Mouse (Mus musculus) liver, embryonic 14.5 days (tissue): ENCODE data around the gene Dtd1. TPM values are rescaled to one million over a fixed set of nuclear protein-coding genes. Genes with fewer than 3 reads are reported as not detected.

Experiments
- ATAC-seq: fragments of 200-750 bp; cut with Nextera tagmentation; 2 replicates; pipeline ENCODE4 v1.8.0; 2017; ENCODE audit warnings: moderate number of reproducible peaks, mild to moderate bottlenecking, moderate library complexity; ENCODE audit not compliant: insufficient read depth
- DNase-seq, 3 experiments: peaks; one replicate each; pipeline ENCODE4 v3.0.0-alpha.2; 2012 to 2013; ENCODE audit warnings: low read depth in 3 of 3, low spot score in 3 of 3
- H3K27ac ChIP-seq: fragments of 300-500 bp; sonication (generic); 2 replicates; pipeline ENCODE4 v1.5.1; 2014; ENCODE audit warnings: moderate library complexity, mild to moderate bottlenecking, control low read depth, inconsistent platforms
- H3K27me3 ChIP-seq: fragments of 300-500 bp; sonication (generic); 2 replicates; pipeline ENCODE4 v1.6.1; 2014; ENCODE audit warnings: mild to moderate bottlenecking, low read length, moderate library complexity; ENCODE audit not compliant: control insufficient read depth, insufficient read depth
- H3K36me3 ChIP-seq: fragments of 300-500 bp; sonication (generic); replicated peaks from 2 replicates; pipeline ENCODE4 v1.6.1; 2014; ENCODE audit warnings: low read depth; ENCODE audit not compliant: control insufficient read depth, insufficient read depth
- H3K4me1 ChIP-seq, 2 experiments: fragments of 200-500 bp in 1 of 2; fragments of 300-500 bp in 1 of 2; sonication (generic) in 1 of 2; replicated peaks; 2 replicates each; pipeline ENCODE4 v1.6.1; 2012 to 2014; ENCODE audit warnings: antibody characterized with exemption in 1 of 2, inconsistent platforms in 1 of 2, low read length in 1 of 2; ENCODE audit not compliant: control insufficient read depth in 2 of 2, insufficient read depth in 2 of 2
- H3K4me2 ChIP-seq: fragments of 300-500 bp; sonication (generic); 2 replicates; pipeline ENCODE4 v1.6.1; 2014; ENCODE audit warnings: low read depth, mild to moderate bottlenecking, control low read depth, moderate library complexity
- H3K4me3 ChIP-seq, 2 experiments: fragments of 200-500 bp in 1 of 2; fragments of 300-500 bp in 1 of 2; sonication (generic) in 1 of 2; 2 replicates each; pipeline ENCODE4 v1.5.1; 2012 to 2014; ENCODE audit warnings: low read depth in 2 of 2, low read length in 2 of 2, mild to moderate bottlenecking in 2 of 2, control low read depth in 1 of 2, inconsistent platforms in 1 of 2, moderate library complexity in 1 of 2; ENCODE audit not compliant: insufficient read depth in 1 of 2
- H3K9ac ChIP-seq: fragments of 300-500 bp; sonication (generic); replicated peaks from 2 replicates; pipeline ENCODE4 v1.6.1; 2014; ENCODE audit warnings: mild to moderate bottlenecking, control low read depth, moderate library complexity
- H3K9me3 ChIP-seq: fragments of 300-500 bp; sonication (generic); 2 replicates; pipeline ENCODE4 v1.6.1; 2016; ENCODE audit warnings: low read length, mixed read lengths; ENCODE audit not compliant: control insufficient read depth
- CTCF ChIP-seq: IDR thresholded peaks from 2 replicates; pipeline ENCODE4 v1.5.1; 2016; ENCODE audit warnings: antibody characterized with exemption, low read depth, control low read depth
- EP300 ChIP-seq: IDR thresholded peaks from 2 replicates; pipeline ENCODE4 v1.6.1; 2016; ENCODE audit warnings: antibody characterized with exemption, low read depth
- WGBS: fragments of 180-500 bp; shearing (Covaris S2); extraction: QIAGEN DNeasy Blood & Tissue Kit; methylation state at CpG from one replicate; pipeline ENCODE4 v1.1.7; 2014; ENCODE audit not compliant: insufficient replicate concordance; 5-methylcytosine and 5-hydroxymethylcytosine counted together
- polyA plus RNA-seq, 2 experiments: library from polyadenylated mRNA; depleted of rRNA in 1 of 2; stranded (reverse) in 1 of 2; unstranded in 1 of 2; fragments of >200 nt; fragmentation: Nextera tagmentation in 1 of 2; extraction: Ambion mirVana in 1 of 2; gene quantifications; 2 replicates each; pipeline versions ENCODE4 v1.2.1 to v1.2.3; 2012 to 2014

The Dtd1 gene
- polyA plus RNA-seq, 2 experiments: 10.6 to 21.0 TPM

GRCm38 (mm10) chr2:144692777-144693176, 93.1 kb downstream of the Dtd1 start:
- WGBS: 60% methylated on average over 2 of the region's 2 CpGs
- ATAC-seq: no peak
- TF ChIP-seq EP300 (no peak), CTCF (no peak)

GRCm38 (mm10) chr2:144694923-144695322, 95.2 kb downstream of the Dtd1 start:
- Histone ChIP-seq H3K27me3 (no peaks in the 10 kb centered on the region), H3K9me3 (no peaks in the 10 kb centered on the region), H3K27ac (no peak overlapping the region), H3K4me2 (no peak overlapping the region), H3K4me3 (no peak overlapping the region), H3K4me1 (no peaks in the 10 kb centered on the region), H3K9ac (no peak overlapping the region), H3K36me3 (no peaks in the 10 kb centered on the region)
- WGBS: 50% methylated on average over 2 of the region's 2 CpGs
- no peak for DNase-seq
- ATAC-seq: no peak
- TF ChIP-seq EP300: no peak
- TF ChIP-seq CTCF: 0 out of 2 replicates have a peak, but pooled peaks have one; percentile 3

More at GRCm38 (mm10) chr2:144692777-144693176, 93.1 kb downstream of the Dtd1 start:
- Histone ChIP-seq H3K27me3 (no peaks in the 10 kb centered on the region), H3K27ac (no peak overlapping the region), H3K4me2 (no peak overlapping the region), H3K4me1 (no peaks in the 10 kb centered on the region), H3K9ac (no peak overlapping the region), H3K4me3 (no peak overlapping the region), H3K9me3 (no peaks in the 10 kb centered on the region), H3K36me3 (no peaks in the 10 kb centered on the region)
- no peak for DNase-seq

GRCm38 (mm10) chr2:144698046-144698445, 98.3 kb downstream of the Dtd1 start:
- TF ChIP-seq EP300: no peak
- no peak for TF ChIP-seq CTCF
- Histone ChIP-seq H3K4me1 (no peaks in the 10 kb centered on the region; a peak in 1 of 4 replicates), H3K4me2 (no peak overlapping the region), H3K27me3 (no peaks in the 10 kb centered on the region), H3K9me3 (no peaks in the 10 kb centered on the region), H3K4me3 (no peak overlapping the region), H3K36me3 (no peaks in the 10 kb centered on the region), H3K9ac (no peak overlapping the region), H3K27ac (no peak overlapping the region)
- DNase-seq (no peak), ATAC-seq (no peak)
- WGBS: 85% methylated on average over 12 of the region's 12 CpGs

GRCm38 (mm10) chr2:144700608-144701007, 100.9 kb downstream of the Dtd1 start:
- Histone ChIP-seq H3K9ac (no peak overlapping the region), H3K27me3 (no peaks in the 10 kb centered on the region), H3K27ac (no peak overlapping the region), H3K4me2 (no peak overlapping the region), H3K36me3 (no peaks in the 10 kb centered on the region), H3K4me1 (no peaks in the 10 kb centered on the region; a peak in 1 of 4 replicates), H3K4me3 (no peak overlapping the region), H3K9me3 (no peaks in the 10 kb centered on the region)
- 75% methylated on average over 11 of the region's 11 CpGs for WGBS
- no peak for ATAC-seq
- TF ChIP-seq EP300 (no peak), CTCF (no peak)
- DNase-seq: no peak

- H3K27me3 ChIP-seq: no peaks in the 10 kb centered on the region
- H3K4me3 ChIP-seq: no peak overlapping the region
- H3K4me2 ChIP-seq: no peak overlapping the region
- H3K9ac ChIP-seq: no peak overlapping the region
- H3K27ac ChIP-seq: no peak overlapping the region
- no peaks in the 10 kb centered on the region for H3K9me3 ChIP-seq
- DNase-seq: no peak
- no peak for TF ChIP-seq EP300
- no peak for TF ChIP-seq CTCF
- 67% methylated on average over 3 of the region's 3 CpGs for WGBS
- no peaks in the 10 kb centered on the region for H3K36me3 ChIP-seq
- ATAC-seq: no peak
- H3K4me1 ChIP-seq: no peaks in the 10 kb centered on the region; a peak in 1 of 4 replicates
Observed at GRCm38 (mm10) chr2:144701415-144702149, 101.9 kb downstream of the Dtd1 start.
